Mouse (Mus musculus) G1E (cell line): Measurements from ENCODE around the gene Rps18. TPM values are rescaled to one million over a fixed set of nuclear protein-coding genes. Genes with fewer than 3 reads are reported as not detected.

Source experiments
- ATAC-seq: 2 replicates; pipeline ENCODE4 v1.8.0; 2016; ENCODE audit warnings: mild to moderate bottlenecking; ENCODE audit not compliant: insufficient number of reproducible peaks, poor library complexity, low FRiP score, severe bottlenecking; ENCODE audit errors: extremely low read depth
- DNase-seq: peaks from one replicate; pipeline ENCODE4 v3.0.0; 2012; ENCODE audit warnings: low spot score
- H3K27me3 ChIP-seq: 2 replicates; pipeline ENCODE4 v1.6.1; 2012; ENCODE audit warnings: mild to moderate bottlenecking, low read length, inconsistent platforms; ENCODE audit not compliant: insufficient read depth
- H3K36me3 ChIP-seq: replicated peaks from 2 replicates; pipeline ENCODE3; 2012; ENCODE audit warnings: mild to moderate bottlenecking, inconsistent platforms
- H3K4me1 ChIP-seq: 2 replicates; pipeline ENCODE4 v1.6.1; 2012; ENCODE audit warnings: low read depth, low read length, inconsistent platforms, mixed read lengths; ENCODE audit not compliant: insufficient read depth
- H3K4me3 ChIP-seq: 2 replicates; pipeline ENCODE4 v1.5.1; 2012; ENCODE audit warnings: low read depth, mild to moderate bottlenecking, inconsistent platforms, low read length, moderate library complexity, mixed read lengths
- H3K9me3 ChIP-seq: replicated peaks from 2 replicates; pipeline ENCODE4 v1.6.1; 2012; ENCODE audit warnings: inconsistent platforms
- CTCF ChIP-seq: IDR thresholded peaks from 2 replicates; pipeline ENCODE4 v1.5.1; 2012; ENCODE audit warnings: low read depth, low read length, inconsistent platforms, mixed read lengths
- GATA1 ChIP-seq: IDR thresholded peaks from 2 replicates; pipeline ENCODE4 v1.6.1; 2012; ENCODE audit warnings: borderline replicate concordance, low read length, inconsistent platforms, mixed read lengths
- GATA2 ChIP-seq: IDR thresholded peaks from 2 replicates; pipeline ENCODE4 v1.6.1; 2012; ENCODE audit warnings: low read depth, low read length, inconsistent platforms, borderline replicate concordance
- POLR2AphosphoS5 ChIP-seq: IDR thresholded peaks from 2 replicates; pipeline ENCODE4 v1.6.1; 2012; ENCODE audit warnings: low read depth, low read length, inconsistent platforms; ENCODE audit not compliant: insufficient replicate concordance
- TAL1 ChIP-seq: conservative IDR thresholded peaks from 2 replicates; pipeline ENCODE4 v1.6.1; 2012; ENCODE audit warnings: low read depth, low read length, inconsistent platforms, mixed read lengths
- polyA plus RNA-seq: library from polyadenylated mRNA; stranded (reverse); fragments of >175 nt; gene quantifications from 2 replicates; pipeline ENCODE4 v1.2.3, GENCODE M21; 2012
- total RNA-seq, 2 experiments: library from RNA; stranded (forward) in 1 of 2; stranded (reverse) in 1 of 2; fragments of 200-1000 nt in 1 of 2; fragments of >200 nt in 1 of 2; fragmentation: Nextera tagmentation in 1 of 2; gene quantifications; 2 replicates each; pipeline ENCODE4 v1.2.3; 2014 to 2017

Gene Rps18
- total and polyA plus RNA-seq, 3 experiments: 1,633 to 2,298 (median 1,704) TPM

DNA sequence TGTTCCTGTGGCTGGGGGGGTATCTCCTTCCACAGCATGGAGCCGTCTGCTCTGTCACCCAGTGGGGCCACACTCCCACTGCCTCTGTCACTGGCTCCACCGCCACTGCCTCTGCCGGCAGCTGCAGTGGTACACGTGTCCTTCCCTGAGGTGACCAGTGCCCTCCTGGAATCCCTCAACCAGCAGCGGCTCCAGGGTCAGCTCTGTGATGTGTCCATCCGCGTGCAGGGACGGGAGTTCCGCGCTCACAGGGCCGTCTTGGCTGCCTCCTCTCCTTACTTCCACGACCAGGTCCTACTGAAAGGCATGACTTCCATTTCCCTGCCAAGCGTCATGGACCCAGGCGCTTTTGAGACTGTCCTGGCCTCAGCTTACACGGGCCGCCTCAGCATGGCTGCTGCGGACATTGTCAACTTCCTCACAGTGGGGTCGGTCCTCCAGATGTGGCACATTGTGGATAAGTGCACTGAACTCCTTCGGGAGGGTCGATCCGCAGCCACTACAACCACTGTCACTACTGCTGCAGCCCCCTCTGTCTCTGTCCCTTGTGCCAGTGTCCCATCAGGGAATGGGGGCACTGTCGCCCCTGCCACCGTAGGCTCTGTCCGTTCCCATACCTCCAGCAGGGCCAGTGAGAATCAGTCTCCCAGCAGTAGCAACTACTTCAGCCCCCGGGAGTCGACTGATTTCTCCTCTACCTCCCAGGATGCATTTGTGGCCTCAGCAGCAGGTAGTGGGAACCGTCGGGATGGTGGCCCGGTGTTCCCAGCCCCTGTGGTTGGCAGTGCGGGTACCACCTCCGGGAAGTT is 38.8 kb downstream of the Rps18 start:
- Histone ChIP-seq H3K4me3 (peak overlapping the region; percentile 70), H3K4me1 (peaks cover 84% of the 10 kb centered on the region), H3K36me3 (peaks cover 67% of the 10 kb centered on the region), H3K9me3 (peaks cover 19% of the 10 kb centered on the region), H3K27me3 (no peaks in the 10 kb centered on the region)
- ATAC-seq: no peak
- no peak for DNase-seq
- TF ChIP-seq GATA2 (no peak), CTCF (no peak), POLR2AphosphoS5 (no peak), TAL1 (no peak), GATA1 (no peak)

DNA sequence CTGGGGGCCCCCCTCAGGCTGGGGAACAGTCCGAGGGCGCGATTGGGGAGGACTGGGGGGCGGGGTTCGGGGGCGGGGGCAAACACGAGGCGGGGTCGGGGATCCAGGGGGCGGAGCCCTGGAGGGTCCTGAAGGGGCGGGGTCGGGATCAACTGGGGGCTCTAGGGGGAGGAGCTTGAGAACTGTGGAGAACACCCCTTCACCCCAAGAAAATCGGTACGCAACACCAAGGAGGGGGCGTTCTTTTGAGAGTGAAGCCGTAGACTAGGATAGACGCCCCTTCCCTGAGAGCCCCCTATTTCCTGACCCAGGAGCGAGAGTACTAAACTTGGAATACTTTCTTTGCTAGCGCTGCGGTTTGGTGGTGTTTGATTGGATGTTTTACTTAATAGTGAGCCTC is 39.5 kb downstream of the Rps18 start:
- H3K4me3 ChIP-seq: peak overlapping the region; percentile 70
- no peaks in the 10 kb centered on the region for H3K27me3 ChIP-seq
- peaks cover 85% of the 10 kb centered on the region for H3K4me1 ChIP-seq
- ATAC-seq (no peak), DNase-seq (peak; percentile 73)
- H3K9me3 ChIP-seq: peaks cover 19% of the 10 kb centered on the region
- TF ChIP-seq CTCF: no peak
- TF ChIP-seq POLR2AphosphoS5: no peak
- TF ChIP-seq TAL1: no peak
- TF ChIP-seq GATA1: no peak
- TF ChIP-seq GATA2: no peak
- H3K36me3 ChIP-seq: peaks cover 67% of the 10 kb centered on the region

DNA sequence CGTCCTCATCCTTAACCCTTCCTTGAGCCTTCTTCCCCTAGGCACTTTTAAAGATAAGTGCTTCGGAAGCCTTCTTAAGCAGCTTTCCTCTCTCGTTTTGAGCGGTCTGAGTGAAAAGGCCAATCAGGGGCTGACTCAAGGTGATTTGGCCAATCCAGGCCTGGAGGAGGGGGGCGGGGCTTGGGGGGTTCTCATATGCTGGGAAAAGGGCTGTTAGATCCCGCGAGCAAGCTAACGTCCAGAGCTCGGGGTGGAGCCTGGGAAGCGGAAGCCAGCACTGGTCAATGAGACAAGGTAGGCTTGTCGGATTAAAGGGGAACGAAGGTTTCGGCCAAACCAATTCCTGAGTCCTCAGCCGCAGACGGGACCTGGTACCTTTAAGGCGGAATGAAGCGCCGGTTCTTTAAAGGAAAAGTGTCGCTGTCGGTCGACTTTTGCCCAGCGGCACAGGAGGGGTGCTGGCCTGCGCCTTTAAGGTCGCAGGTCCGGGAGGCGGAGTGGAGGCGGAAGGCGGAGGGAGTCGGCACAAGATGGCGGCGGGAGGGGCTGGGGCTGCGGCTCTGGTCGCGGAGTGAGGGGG is 40.0 kb downstream of the Rps18 start, which contains the start of the genes Tapbp and Zbtb22:
Tapbp (plus strand) TSS at position 229 of the 580 bp plus-strand sequence.
Zbtb22 (plus strand) TSS at position 234 of the 580 bp plus-strand sequence.
- Histone ChIP-seq H3K4me1 (peaks cover 85% of the 10 kb centered on the region), H3K4me3 (peak within 1 kb of the TSS; percentile 70), H3K36me3 (peaks cover 67% of the 10 kb centered on the region), H3K9me3 (peaks cover 19% of the 10 kb centered on the region), H3K27me3 (no peaks in the 10 kb centered on the region)
- ATAC-seq (peak; percentile 71), DNase-seq (peak; percentile 95)
- no peak for TF ChIP-seq TAL1

DNA sequence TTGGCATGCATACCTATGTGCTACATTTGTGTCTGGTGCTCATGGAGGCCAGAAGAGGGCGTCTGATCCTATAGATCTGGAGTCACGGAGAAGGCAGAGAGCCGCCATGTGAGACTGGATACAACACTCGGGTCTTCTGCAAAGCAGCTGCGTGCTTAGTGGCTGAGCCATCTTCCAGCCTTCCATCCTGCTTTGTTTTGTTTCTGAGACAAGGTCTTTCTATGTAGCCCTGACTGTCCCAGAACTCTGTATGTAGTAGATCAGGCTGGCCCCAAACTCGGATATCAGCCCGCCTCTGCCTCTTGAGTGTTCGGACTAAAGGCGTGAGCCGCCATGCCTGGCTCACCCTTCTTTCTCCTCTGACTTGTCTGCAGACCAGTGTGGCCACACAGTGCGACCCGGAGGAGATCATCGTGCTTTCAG is 40.8 kb downstream of the Rps18 start:
- Histone ChIP-seq H3K27me3 (no peaks in the 10 kb centered on the region), H3K36me3 (peaks cover 73% of the 10 kb centered on the region)

DNA sequence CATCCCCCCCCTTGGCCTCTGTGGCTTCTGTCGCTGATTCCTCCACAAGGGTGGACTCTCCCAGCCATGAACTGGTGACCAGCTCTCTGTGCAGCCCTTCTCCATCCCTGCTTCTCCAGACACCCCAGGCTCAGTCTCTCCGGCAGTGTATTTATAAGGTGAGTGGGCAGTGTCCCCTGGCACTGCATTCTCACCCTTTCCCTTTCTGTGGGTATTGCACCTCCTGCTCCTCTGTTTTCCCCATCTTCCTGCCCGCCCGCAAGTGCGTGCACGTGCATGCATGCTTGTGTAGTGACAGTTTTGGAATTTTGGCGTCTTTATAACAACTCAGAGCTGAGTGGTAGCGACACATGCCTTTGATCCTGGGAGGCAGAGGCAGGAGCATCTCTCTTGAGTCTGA is 41.9 kb downstream of the Rps18 start:
- H3K9me3 ChIP-seq: peaks cover 19% of the 10 kb centered on the region
- ATAC-seq (no peak), DNase-seq (no peak)
- TF ChIP-seq GATA1: no peak
- no peak for TF ChIP-seq POLR2AphosphoS5
- TF ChIP-seq CTCF: no peak
- no peak for TF ChIP-seq TAL1
- no peak for TF ChIP-seq GATA2
- H3K4me3 ChIP-seq: peak overlapping the region; percentile 8; the same call in 1 of the 2 replicates
- peaks cover 73% of the 10 kb centered on the region for H3K36me3 ChIP-seq
- peaks cover 78% of the 10 kb centered on the region for H3K4me1 ChIP-seq
- H3K27me3 ChIP-seq: no peaks in the 10 kb centered on the region

More for the DNA sequence above, 40.8 kb downstream of the Rps18 start:
- Histone ChIP-seq H3K9me3 (peaks cover 19% of the 10 kb centered on the region), H3K4me3 (peak overlapping the region; percentile 67; the same call in 1 of the 2 replicates), H3K4me1 (peaks cover 85% of the 10 kb centered on the region)
- ATAC-seq: no peak
- TF ChIP-seq GATA1 (no peak), GATA2 (no peak), POLR2AphosphoS5 (no peak), CTCF (no peak), TAL1 (no peak)
- no peak for DNase-seq

DNA sequence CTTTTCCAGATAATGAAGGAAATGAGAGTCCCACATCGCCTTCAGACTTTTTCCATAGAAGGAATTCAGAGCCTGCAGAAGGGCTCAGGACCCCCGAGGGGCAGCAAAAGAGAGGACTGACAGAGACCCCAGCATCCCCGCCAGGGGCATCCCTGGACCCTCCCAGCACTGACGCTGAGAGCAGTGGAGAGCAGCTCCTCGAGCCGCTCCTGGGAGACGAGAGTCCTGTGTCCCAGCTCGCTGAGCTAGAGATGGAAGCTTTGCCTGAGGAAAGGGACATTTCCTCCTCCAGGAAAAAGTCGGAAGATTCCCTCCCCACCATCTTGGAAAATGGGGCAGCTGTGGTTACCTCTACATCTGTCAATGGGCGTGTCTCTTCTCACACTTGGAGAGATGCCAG is 42.5 kb downstream of the Rps18 start:
- ATAC-seq (no peak), DNase-seq (no peak)
- Histone ChIP-seq H3K27me3 (no peaks in the 10 kb centered on the region), H3K36me3 (peaks cover 66% of the 10 kb centered on the region), H3K4me3 (no peak overlapping the region; the same call in 1 of the 2 replicates), H3K9me3 (peaks cover 16% of the 10 kb centered on the region), H3K4me1 (peaks cover 78% of the 10 kb centered on the region)
- TF ChIP-seq GATA2 (no peak), GATA1 (no peak), POLR2AphosphoS5 (no peak), TAL1 (no peak), CTCF (no peak)
